Mouse (Mus musculus) heart, adult 2 months (tissue): ENCODE data around the gene Plcl1.

Experiments
- CTCF ChIP-seq: fragments of 200-600 bp; IDR thresholded peaks from 2 replicates; pipeline ENCODE4 v1.8.1; 2022; ENCODE audit warnings: antibody characterized with exemption, mild to moderate bottlenecking, moderate library complexity
- EP300 ChIP-seq: fragments of 200-500 bp; IDR thresholded peaks from 2 replicates; pipeline ENCODE4 v1.6.1; 2011; ENCODE audit warnings: low read depth, low read length, control low read depth; ENCODE audit not compliant: insufficient read depth

DNA sequence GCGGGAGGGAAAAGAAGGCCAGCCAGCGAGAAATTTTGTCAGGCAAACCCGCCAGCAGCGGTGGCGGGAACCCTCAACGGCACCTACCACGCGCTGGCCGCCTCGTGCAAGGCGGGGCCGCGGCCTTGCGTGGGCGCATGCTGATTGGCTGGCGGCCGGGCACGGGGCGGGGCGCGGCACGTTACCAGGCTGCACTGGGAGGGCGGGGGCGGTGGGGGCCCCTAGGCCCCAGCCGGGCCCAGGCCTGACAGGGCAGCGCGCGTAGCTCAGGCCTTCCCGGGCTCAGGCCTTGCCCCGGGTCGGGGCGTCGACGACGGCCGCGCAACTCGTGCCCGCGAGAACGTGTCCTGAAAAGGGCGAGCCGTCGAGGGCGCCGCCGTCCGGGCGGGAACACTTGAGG, 43.1 kb upstream of the Plcl1 start:
- TF ChIP-seq CTCF: no peak
- TF ChIP-seq EP300: no peak
